Mouse (Mus musculus): ENCODE data around the gene Thap4. TPM values are rescaled to one million over a fixed set of nuclear protein-coding genes. Genes with fewer than 3 reads are reported as not detected.

The Thap4 gene
- polyA plus RNA-seq, 1 experiment = 17.2 TPM

- WGBS = 80% methylated on average over 3 of the region's 3 CpGs
- no peaks in the 10 kb centered on the region for H3K4me1 ChIP-seq (ENCODE audit: control insufficient read depth, insufficient read depth, insufficient read length)
Observed at GRCm38 (mm10) chr1:93705389-93705788, 49.3 kb downstream of the Thap4 start.

GRCm38 (mm10) chr1:93704341-93704740, 50.3 kb downstream of the Thap4 start:
- Histone ChIP-seq H3K4me3 (ENCODE audit: extremely low read depth, insufficient read depth, insufficient read length) (no peak overlapping the region), H3K36me3 (ENCODE audit: control insufficient read depth, insufficient read depth, low read length) (peaks cover 9% of the 10 kb centered on the region), H3K4me1 (ENCODE audit: control insufficient read depth, insufficient read depth, insufficient read length) (no peaks in the 10 kb centered on the region), H3K27me3 (ENCODE audit: control insufficient read depth, insufficient read depth, low read length) (no peaks in the 10 kb centered on the region), H3K27ac (ENCODE audit: insufficient read depth, low read length) (no peak overlapping the region)
- 94% methylated on average over 9 of the region's 9 CpGs for WGBS
- DNase-seq (ENCODE audit: low read depth in 1 of 2, low spot score in 2 of 2) = no peak
- TF ChIP-seq POLR2A (IDR thresholded peaks at IDR 0.05; ENCODE audit: low read depth, low read length) (no peak), CTCF (IDR thresholded peaks at IDR 0.05; ENCODE audit: extremely low read depth, insufficient read depth, insufficient read length, insufficient replicate concordance) (no peak)

More at GRCm38 (mm10) chr1:93705389-93705788, 49.3 kb downstream of the Thap4 start:
- TF ChIP-seq CTCF (IDR thresholded peaks at IDR 0.05; ENCODE audit: extremely low read depth, insufficient read depth, insufficient read length, insufficient replicate concordance) (no peak), POLR2A (IDR thresholded peaks at IDR 0.05; ENCODE audit: low read depth, low read length) (no peak)
- H3K36me3 ChIP-seq (ENCODE audit: control insufficient read depth, insufficient read depth, low read length) = peaks cover 9% of the 10 kb centered on the region
- no peak overlapping the region for H3K27ac ChIP-seq (ENCODE audit: insufficient read depth, low read length)
- no peak overlapping the region for H3K4me3 ChIP-seq (ENCODE audit: extremely low read depth, insufficient read depth, insufficient read length)
- DNase-seq (ENCODE audit: low read depth in 1 of 2, low spot score in 2 of 2) = no peak
- no peaks in the 10 kb centered on the region for H3K27me3 ChIP-seq (ENCODE audit: control insufficient read depth, insufficient read depth, low read length)

- TF ChIP-seq POLR2A (IDR thresholded peaks at IDR 0.05; ENCODE audit: low read depth, low read length) (no peak), CTCF (IDR thresholded peaks at IDR 0.05; ENCODE audit: extremely low read depth, insufficient read depth, insufficient read length, insufficient replicate concordance) (no peak)
- WGBS = 92% methylated on average over 10 of the region's 10 CpGs
Observed at GRCm38 (mm10) chr1:93703472-93704048, 51.1 kb downstream of the Thap4 start.

GRCm38 (mm10) chr1:93702106-93702505, 52.6 kb downstream of the Thap4 start:
- no peak for DNase-seq (ENCODE audit: low read depth in 1 of 2, low spot score in 2 of 2)
- H3K27ac ChIP-seq (ENCODE audit: insufficient read depth, low read length) = no peak overlapping the region
- no peaks in the 10 kb centered on the region for H3K27me3 ChIP-seq (ENCODE audit: control insufficient read depth, insufficient read depth, low read length)
- TF ChIP-seq POLR2A (IDR thresholded peaks at IDR 0.05; ENCODE audit: low read depth, low read length) (no peak), CTCF (IDR thresholded peaks at IDR 0.05; ENCODE audit: extremely low read depth, insufficient read depth, insufficient read length, insufficient replicate concordance) (no peak)
- no peak overlapping the region for H3K4me3 ChIP-seq (ENCODE audit: extremely low read depth, insufficient read depth, insufficient read length)
- WGBS = 90% methylated on average over 1 of the region's 1 CpGs
- H3K36me3 ChIP-seq (ENCODE audit: control insufficient read depth, insufficient read depth, low read length) = peaks cover 9% of the 10 kb centered on the region
- H3K4me1 ChIP-seq (ENCODE audit: control insufficient read depth, insufficient read depth, insufficient read length) = no peaks in the 10 kb centered on the region

More at GRCm38 (mm10) chr1:93703472-93704048, 51.1 kb downstream of the Thap4 start:
- H3K4me3 ChIP-seq (ENCODE audit: extremely low read depth, insufficient read depth, insufficient read length) = no peak overlapping the region
- H3K27ac ChIP-seq (ENCODE audit: insufficient read depth, low read length) = no peak overlapping the region
- H3K27me3 ChIP-seq (ENCODE audit: control insufficient read depth, insufficient read depth, low read length) = no peaks in the 10 kb centered on the region
- DNase-seq (ENCODE audit: low read depth in 1 of 2, low spot score in 2 of 2) = no peak
- peaks cover 9% of the 10 kb centered on the region for H3K36me3 ChIP-seq (ENCODE audit: control insufficient read depth, insufficient read depth, low read length)
- H3K4me1 ChIP-seq (ENCODE audit: control insufficient read depth, insufficient read depth, insufficient read length) = no peaks in the 10 kb centered on the region

GRCm38 (mm10) chr1:93699159-93699558, 55.5 kb downstream of the Thap4 start:
- 89% methylated on average over 4 of the region's 4 CpGs for WGBS

GRCm38 (mm10) chr1:93697317-93697716, 57.3 kb downstream of the Thap4 start:
- Histone ChIP-seq H3K27ac (ENCODE audit: insufficient read depth, low read length) (no peak overlapping the region), H3K27me3 (ENCODE audit: control insufficient read depth, insufficient read depth, low read length) (no peaks in the 10 kb centered on the region), H3K4me3 (ENCODE audit: extremely low read depth, insufficient read depth, insufficient read length) (no peak overlapping the region), H3K36me3 (ENCODE audit: control insufficient read depth, insufficient read depth, low read length) (no peaks in the 10 kb centered on the region), H3K4me1 (ENCODE audit: control insufficient read depth, insufficient read depth, insufficient read length) (no peaks in the 10 kb centered on the region)
- whole genome bisulfite sequencing = 51% methylated on average over 3 of the region's 3 CpGs
- DNase-seq (ENCODE audit: low read depth in 1 of 2, low spot score in 2 of 2) = no peak
- no peak for TF ChIP-seq POLR2A (IDR thresholded peaks at IDR 0.05; ENCODE audit: low read depth, low read length)
- no peak for TF ChIP-seq CTCF (IDR thresholded peaks at IDR 0.05; ENCODE audit: extremely low read depth, insufficient read depth, insufficient read length, insufficient replicate concordance)

More at GRCm38 (mm10) chr1:93699159-93699558, 55.5 kb downstream of the Thap4 start:
- Histone ChIP-seq H3K4me3 (ENCODE audit: extremely low read depth, insufficient read depth, insufficient read length) (no peak overlapping the region), H3K4me1 (ENCODE audit: control insufficient read depth, insufficient read depth, insufficient read length) (no peaks in the 10 kb centered on the region), H3K36me3 (ENCODE audit: control insufficient read depth, insufficient read depth, low read length) (peaks cover under 1% of the 10 kb centered on the region; the same call in 1 of the 2 replicates), H3K27ac (ENCODE audit: insufficient read depth, low read length) (no peak overlapping the region), H3K27me3 (ENCODE audit: control insufficient read depth, insufficient read depth, low read length) (no peaks in the 10 kb centered on the region)
- no peak for DNase-seq (ENCODE audit: low read depth in 1 of 2, low spot score in 2 of 2)
- TF ChIP-seq POLR2A (IDR thresholded peaks at IDR 0.05; ENCODE audit: low read depth, low read length) (no peak), CTCF (IDR thresholded peaks at IDR 0.05; ENCODE audit: extremely low read depth, insufficient read depth, insufficient read length, insufficient replicate concordance) (no peak)

GRCm38 (mm10) chr1:93694966-93695365, 59.7 kb downstream of the Thap4 start:
- WGBS = 85% methylated on average over 6 of the region's 6 CpGs
- no peak for DNase-seq (ENCODE audit: low read depth in 1 of 2, low spot score in 2 of 2)

More at GRCm38 (mm10) chr1:93694966-93695365, 59.7 kb downstream of the Thap4 start:
- Histone ChIP-seq H3K27me3 (ENCODE audit: control insufficient read depth, insufficient read depth, low read length) (no peaks in the 10 kb centered on the region), H3K27ac (ENCODE audit: insufficient read depth, low read length) (peak overlapping the region; percentile 55), H3K4me3 (ENCODE audit: extremely low read depth, insufficient read depth, insufficient read length) (no peak overlapping the region), H3K36me3 (ENCODE audit: control insufficient read depth, insufficient read depth, low read length) (no peaks in the 10 kb centered on the region), H3K4me1 (ENCODE audit: control insufficient read depth, insufficient read depth, insufficient read length) (no peaks in the 10 kb centered on the region)
- TF ChIP-seq CTCF (IDR thresholded peaks at IDR 0.05; ENCODE audit: extremely low read depth, insufficient read depth, insufficient read length, insufficient replicate concordance) (no peak), POLR2A (IDR thresholded peaks at IDR 0.05; ENCODE audit: low read depth, low read length) (no peak)

All from spleen, adult 2 months (tissue).